Mouse (Mus musculus) C2C12 (cell line): Measurements from ENCODE around the gene Abhd17a. TPM values are rescaled to one million over a fixed set of nuclear protein-coding genes. Genes with fewer than 3 reads are reported as not detected.
"Not testable (repeated sequence)": the region's sequence is repeated elsewhere in the genome, so short reads cannot be mapped to it uniquely, and the experiment has no call there.

Source experiments
- H3K27me3 ChIP-seq: one replicate; pipeline ENCODE4 v1.6.1; 2011; ENCODE audit not compliant: control insufficient read depth, insufficient read depth, insufficient read length
- H3K36me3 ChIP-seq: one replicate; pipeline ENCODE4 v1.6.1; 2011; ENCODE audit not compliant: control insufficient read depth, insufficient read depth
- H3K4me3 ChIP-seq: one replicate; pipeline ENCODE4 v1.5.1; 2011; ENCODE audit warnings: mild to moderate bottlenecking, control low read depth; ENCODE audit not compliant: poor library complexity, insufficient read depth, severe bottlenecking
- H3K79me2 ChIP-seq: one replicate; pipeline ENCODE4 v1.6.1; 2011; ENCODE audit not compliant: control insufficient read depth, insufficient read depth
- H3K79me3 ChIP-seq: one replicate; pipeline ENCODE4 v1.6.1; 2011; ENCODE audit warnings: low read depth, control low read depth
- H3ac ChIP-seq: one replicate; pipeline ENCODE3; 2011; ENCODE audit warnings: low read depth; ENCODE audit not compliant: control insufficient read depth, insufficient read length
- CEBPB ChIP-seq: IDR thresholded peaks from one replicate; pipeline ENCODE4 v1.6.1; 2011; ENCODE audit warnings: low read depth, mild to moderate bottlenecking, control low read depth, moderate library complexity
- CTCF ChIP-seq: IDR thresholded peaks from one replicate; pipeline ENCODE4 v1.5.1; 2011; ENCODE audit not compliant: control insufficient read depth, insufficient read depth, insufficient read length
- FOSL1 ChIP-seq: IDR thresholded peaks from one replicate; pipeline ENCODE4 v1.8.0; 2011; ENCODE audit warnings: mild to moderate bottlenecking, low read length; ENCODE audit not compliant: poor library complexity, insufficient read depth, severe bottlenecking
- MAX ChIP-seq: IDR thresholded peaks from one replicate; pipeline ENCODE4 v1.6.1; 2011; ENCODE audit warnings: mild to moderate bottlenecking, control low read depth
- MYOD1 ChIP-seq: IDR thresholded peaks from one replicate; pipeline ENCODE4 v1.6.1; 2011; ENCODE audit warnings: low read depth; ENCODE audit not compliant: control insufficient read depth, insufficient read length
- MYOG ChIP-seq: IDR thresholded peaks from one replicate; pipeline ENCODE4 v1.6.1; 2011; ENCODE audit not compliant: control insufficient read depth, insufficient read length; ENCODE audit errors: extremely low read depth
- USF1 ChIP-seq: IDR thresholded peaks from one replicate; pipeline ENCODE4 v1.6.1; 2011; ENCODE audit warnings: low read depth, mild to moderate bottlenecking, control low read depth, moderate library complexity
- polyA plus RNA-seq: library from polyadenylated mRNA; unstranded; fragments of >200 nt; fragmentation: generic; extraction: Trizol; gene quantifications from one replicate; pipeline ENCODE4 v1.2.1, GENCODE M21; 2012; ENCODE audit warnings: missing spikeins

The Abhd17a gene
- polyA plus RNA-seq, 1 experiment, result 103 TPM

DNA sequence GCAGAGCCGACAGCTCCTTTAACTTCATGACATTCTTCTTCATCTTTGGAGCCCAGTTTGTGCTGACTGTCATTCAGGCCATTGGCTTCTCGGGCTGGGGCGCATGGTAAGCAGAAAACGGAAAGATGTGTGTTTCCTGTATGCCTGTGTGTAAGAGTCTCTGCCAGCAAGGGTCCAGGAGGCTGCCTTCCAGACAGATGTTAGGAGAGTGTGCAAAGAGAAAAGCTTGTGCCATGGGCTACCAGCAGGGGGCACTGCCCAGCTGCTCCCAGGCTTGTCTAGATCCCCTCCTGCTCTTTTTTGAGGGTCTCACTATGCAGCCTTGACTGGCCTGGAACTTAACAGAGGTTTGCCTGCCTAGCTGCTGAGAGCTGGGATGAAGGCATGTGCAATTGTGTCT lies 20.9 kb upstream of the Abhd17a start:
- Histone ChIP-seq H3K4me3 (no peak overlapping the region), H3K79me3 (peaks cover 13% of the 10 kb centered on the region), H3K27me3 (no peaks in the 10 kb centered on the region), H3K79me2 (peaks cover 30% of the 10 kb centered on the region), H3K36me3 (peaks cover 63% of the 10 kb centered on the region), H3ac (no peak overlapping the region)
- TF ChIP-seq USF1 (no peak), MYOD1 (no peak), FOSL1 (no peak), CEBPB (no peak), MYOG (no peak), MAX (no peak), CTCF (peak; percentile 54)

- H3K79me3 ChIP-seq, result peaks cover 19% of the 10 kb centered on the region
- no peak overlapping the region for H3ac ChIP-seq
- H3K4me3 ChIP-seq, result no peak overlapping the region
- no peaks in the 10 kb centered on the region for H3K27me3 ChIP-seq
- TF ChIP-seq MYOD1, result no peak
- peaks cover 38% of the 10 kb centered on the region for H3K79me2 ChIP-seq
- peaks cover 57% of the 10 kb centered on the region for H3K36me3 ChIP-seq
Observed at GRCm38 (mm10) chr10:80610116-80610785, 20.1 kb upstream of the Abhd17a start.

DNA sequence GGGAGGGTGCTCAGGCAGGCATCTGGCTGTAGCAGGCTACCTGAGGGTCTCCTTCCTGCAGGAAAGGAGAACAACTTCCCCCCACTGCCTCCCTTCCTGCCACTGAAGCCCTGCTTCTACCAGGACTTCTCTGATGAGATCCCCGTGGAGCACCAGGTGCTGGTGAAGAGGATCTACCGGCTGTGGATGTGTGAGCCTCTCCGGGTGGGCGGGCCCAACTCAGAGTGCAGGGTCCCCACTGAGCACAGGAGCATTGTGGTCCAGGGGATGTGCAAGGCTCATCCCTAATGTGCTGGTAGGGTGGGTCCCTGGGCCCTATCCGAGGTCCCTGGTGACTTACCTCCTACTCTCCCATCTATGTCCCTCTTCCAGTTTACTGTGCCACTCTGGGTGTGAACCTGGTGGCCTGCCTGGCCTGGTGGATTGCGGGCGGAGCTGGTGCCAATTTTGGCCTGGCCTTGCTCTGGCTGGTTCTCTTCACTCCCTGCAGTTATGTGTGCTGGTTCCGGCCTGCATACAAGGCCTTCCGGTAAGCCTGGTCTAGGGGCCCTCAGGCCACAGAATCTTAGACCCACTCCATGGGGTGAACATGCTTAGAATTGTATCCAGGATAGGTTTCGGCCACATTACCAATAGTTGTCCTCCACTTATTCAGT lies 19.3 kb upstream of the Abhd17a start:
- Histone ChIP-seq H3K36me3 (peaks cover 50% of the 10 kb centered on the region), H3K79me3 (peaks cover 28% of the 10 kb centered on the region), H3K79me2 (peaks cover 46% of the 10 kb centered on the region), H3K4me3 (no peak overlapping the region), H3ac (no peak overlapping the region), H3K27me3 (no peaks in the 10 kb centered on the region)
- no peak for TF ChIP-seq MYOG
- no peak for TF ChIP-seq MYOD1
- TF ChIP-seq MAX, result no peak
- TF ChIP-seq CEBPB, result no peak
- TF ChIP-seq FOSL1, result no peak
- no peak for TF ChIP-seq CTCF
- TF ChIP-seq USF1, result no peak

- H3K4me3 ChIP-seq, result no peak overlapping the region
- H3K79me2 ChIP-seq, result peaks cover 56% of the 10 kb centered on the region
- no peak overlapping the region for H3ac ChIP-seq
- H3K79me3 ChIP-seq, result peaks cover 38% of the 10 kb centered on the region
- H3K27me3 ChIP-seq, result no peaks in the 10 kb centered on the region
- H3K36me3 ChIP-seq, result peaks cover 40% of the 10 kb centered on the region
- TF ChIP-seq MYOD1 (no peak), CEBPB (no peak), USF1 (no peak), MAX (no peak), FOSL1 (no peak), CTCF (no peak), MYOG (no peak)
Observed at GRCm38 (mm10) chr10:80608435-80608834, 18.3 kb upstream of the Abhd17a start.

DNA sequence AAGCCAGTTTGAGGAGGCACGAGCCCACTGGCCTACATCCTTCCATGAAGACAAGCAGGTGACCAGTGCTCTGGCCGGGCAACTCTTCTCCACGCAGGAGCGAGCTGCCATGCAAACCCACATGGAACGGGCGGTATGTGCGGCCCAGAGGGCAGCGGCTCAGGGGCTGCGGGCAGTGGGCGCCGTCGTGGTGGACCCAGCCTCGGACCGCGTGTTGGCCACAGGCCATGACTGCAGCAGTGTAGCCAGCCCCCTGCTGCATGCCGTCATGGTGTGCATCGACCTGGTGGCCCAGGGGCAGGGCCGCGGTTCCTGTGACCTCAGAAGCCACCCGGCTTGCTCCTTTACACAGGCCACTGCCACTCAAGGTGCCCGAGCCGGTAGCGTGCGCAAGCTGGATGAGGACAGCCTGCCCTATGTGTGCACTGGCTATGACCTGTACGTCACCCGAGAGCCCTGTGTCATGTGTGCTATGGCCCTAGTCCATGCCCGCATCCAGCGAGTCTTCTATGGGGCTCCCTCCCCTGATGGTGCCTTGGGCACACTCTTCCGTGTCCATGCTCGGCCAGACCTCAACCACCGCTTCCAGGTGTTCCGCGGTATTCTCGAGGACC lies 16.7 kb upstream of the Abhd17a start:
- TF ChIP-seq MAX (no peak), CTCF (no peak), USF1 (no peak), MYOD1 (no peak), FOSL1 (no peak), CEBPB (no peak), MYOG (no peak)
- Histone ChIP-seq H3ac (no peak overlapping the region), H3K4me3 (no peak overlapping the region), H3K27me3 (no peaks in the 10 kb centered on the region), H3K36me3 (peaks cover 30% of the 10 kb centered on the region), H3K79me2 (peaks cover 61% of the 10 kb centered on the region), H3K79me3 (peaks cover 41% of the 10 kb centered on the region)

GRCm38 (mm10) chr10:80606306-80606705 lies 16.2 kb upstream of the Abhd17a start:
- Histone ChIP-seq H3K79me3 (peaks cover 41% of the 10 kb centered on the region), H3ac (no peak overlapping the region), H3K4me3 (no peak overlapping the region), H3K36me3 (peaks cover 29% of the 10 kb centered on the region), H3K27me3 (no peaks in the 10 kb centered on the region), H3K79me2 (peaks cover 61% of the 10 kb centered on the region)
- TF ChIP-seq USF1 (no peak), FOSL1 (no peak), MYOD1 (no peak), MAX (no peak), CTCF (no peak), MYOG (no peak), CEBPB (no peak)

DNA sequence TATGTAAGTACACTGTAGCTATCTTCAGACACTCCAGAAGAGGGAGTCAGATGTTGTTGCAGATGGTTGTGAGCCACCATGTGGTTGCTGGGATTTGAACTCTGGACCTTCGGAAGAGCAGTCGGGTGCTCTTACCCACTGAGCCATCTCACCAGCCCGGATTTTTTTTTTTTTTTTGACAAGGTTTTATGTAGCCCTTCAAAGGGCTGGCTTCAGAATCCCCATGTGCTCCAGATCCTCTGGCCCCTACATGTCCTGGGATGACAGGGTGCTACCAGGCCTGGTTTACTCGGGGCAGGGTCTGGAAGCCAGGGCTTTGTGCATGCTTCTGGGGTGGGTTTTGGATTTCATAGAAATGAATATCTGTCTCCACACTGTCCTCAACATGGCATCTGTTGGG lies 15.6 kb upstream of the Abhd17a start, which contains the start of gene Gm49322:
Gm49322 (plus strand) TSS at position 301 of the 400 bp plus-strand sequence.
- Histone ChIP-seq H3K79me2 (peaks cover 61% of the 10 kb centered on the region), H3K79me3 (peaks cover 41% of the 10 kb centered on the region), H3K36me3 (peaks cover 29% of the 10 kb centered on the region)
- not testable (repeated sequence) for H3K27me3 ChIP-seq, H3K4me3 ChIP-seq, H3ac ChIP-seq
